Mouse (Mus musculus): Measurements from ENCODE around the gene Fam129b. TPM values are rescaled to one million over a fixed set of nuclear protein-coding genes. Genes with fewer than 3 reads are reported as not detected.

Gene Fam129b
- polyA plus RNA-seq (2012; rRNA removed) = 19.4 and 27.2 TPM in 2 replicates

GRCm38 (mm10) chr2:32875675-32876489 lies at the start of gene Fam129b:
Fam129b (plus strand) TSS chr2:32876114.
- peaks cover 34% of the 10 kb centered on the region for H3K4me1 ChIP-seq (ENCODE audit: control insufficient read depth, insufficient read depth, insufficient read length, low read length)
- peak within 1 kb of the TSS; percentile 91 for H3K27ac ChIP-seq (ENCODE audit: insufficient read depth, low read depth, low read length)
- no peaks in the 10 kb centered on the region for H3K36me3 ChIP-seq (ENCODE audit: control insufficient read depth, insufficient read depth, low read length)
- H3K27me3 ChIP-seq (ENCODE audit: control insufficient read depth, insufficient read depth, low read length) = no peaks in the 10 kb centered on the region
- H3K4me3 ChIP-seq (ENCODE audit: low read depth, low read length) = peak within 1 kb of the TSS; percentile 94
- under 1% methylated on average over 66 of the region's 68 CpGs for WGBS
- TF ChIP-seq POLR2A (IDR thresholded peaks at IDR 0.05; ENCODE audit: low read depth, low read length) (peak; percentile 18; the same call in 1 of the 2 replicates), CTCF (IDR thresholded peaks at IDR 0.05; ENCODE audit: extremely low read depth, insufficient read length, insufficient replicate concordance, low read depth, low read length) (no peak)

GRCm38 (mm10) chr2:32828979-32829676 lies 46.8 kb upstream of the Fam129b start:
- WGBS = 71% methylated on average over 11 of the region's 11 CpGs
- H3K4me3 ChIP-seq (ENCODE audit: low read depth, low read length) = no peak overlapping the region
- H3K27me3 ChIP-seq (ENCODE audit: control insufficient read depth, insufficient read depth, low read length) = no peaks in the 10 kb centered on the region
- H3K36me3 ChIP-seq (ENCODE audit: control insufficient read depth, insufficient read depth, low read length) = no peaks in the 10 kb centered on the region
- H3K27ac ChIP-seq (ENCODE audit: insufficient read depth, low read depth, low read length) = no peak overlapping the region
- TF ChIP-seq CTCF (IDR thresholded peaks at IDR 0.05; ENCODE audit: extremely low read depth, insufficient read length, insufficient replicate concordance, low read depth, low read length) (no peak), POLR2A (IDR thresholded peaks at IDR 0.05; ENCODE audit: low read depth, low read length) (no peak)
- H3K4me1 ChIP-seq (ENCODE audit: control insufficient read depth, insufficient read depth, insufficient read length, low read length) = peaks cover 4% of the 10 kb centered on the region; the same call in 1 of the 2 replicates

- TF ChIP-seq POLR2A (IDR thresholded peaks at IDR 0.05; ENCODE audit: low read depth, low read length) = no peak
- TF ChIP-seq CTCF (IDR thresholded peaks at IDR 0.05; ENCODE audit: extremely low read depth, insufficient read length, insufficient replicate concordance, low read depth, low read length) = no peak
- Histone ChIP-seq H3K4me3 (ENCODE audit: low read depth, low read length) (0 out of 2 replicates have a peak overlapping the region, but pooled peaks have one; percentile 3), H3K27ac (ENCODE audit: insufficient read depth, low read depth, low read length) (peak overlapping the region; percentile 76), H3K36me3 (ENCODE audit: control insufficient read depth, insufficient read depth, low read length) (no peaks in the 10 kb centered on the region), H3K4me1 (ENCODE audit: control insufficient read depth, insufficient read depth, insufficient read length, low read length) (peaks cover 9% of the 10 kb centered on the region), H3K27me3 (ENCODE audit: control insufficient read depth, insufficient read depth, low read length) (no peaks in the 10 kb centered on the region)
- 2% methylated on average over 7 of the region's 7 CpGs for WGBS
Observed at GRCm38 (mm10) chr2:32834496-32834895, 41.4 kb upstream of the Fam129b start.

- Histone ChIP-seq H3K4me3 (ENCODE audit: low read depth, low read length) (no peak overlapping the region), H3K4me1 (ENCODE audit: control insufficient read depth, insufficient read depth, insufficient read length, low read length) (peaks cover 9% of the 10 kb centered on the region), H3K27me3 (ENCODE audit: control insufficient read depth, insufficient read depth, low read length) (no peaks in the 10 kb centered on the region), H3K36me3 (ENCODE audit: control insufficient read depth, insufficient read depth, low read length) (no peaks in the 10 kb centered on the region), H3K27ac (ENCODE audit: insufficient read depth, low read depth, low read length) (no peak overlapping the region)
- TF ChIP-seq CTCF (IDR thresholded peaks at IDR 0.05; ENCODE audit: extremely low read depth, insufficient read length, insufficient replicate concordance, low read depth, low read length) (no peak), POLR2A (IDR thresholded peaks at IDR 0.05; ENCODE audit: low read depth, low read length) (no peak)
Observed at GRCm38 (mm10) chr2:32835588-32835987, 40.3 kb upstream of the Fam129b start.

- TF ChIP-seq CTCF (IDR thresholded peaks at IDR 0.05; ENCODE audit: extremely low read depth, insufficient read length, insufficient replicate concordance, low read depth, low read length) (no peak), POLR2A (IDR thresholded peaks at IDR 0.05; ENCODE audit: low read depth, low read length) (no peak)
- WGBS = 72% methylated on average over 9 of the region's 9 CpGs
- Histone ChIP-seq H3K36me3 (ENCODE audit: control insufficient read depth, insufficient read depth, low read length) (no peaks in the 10 kb centered on the region), H3K4me3 (ENCODE audit: low read depth, low read length) (no peak overlapping the region), H3K4me1 (ENCODE audit: control insufficient read depth, insufficient read depth, insufficient read length, low read length) (peaks cover 7% of the 10 kb centered on the region), H3K27me3 (ENCODE audit: control insufficient read depth, insufficient read depth, low read length) (no peaks in the 10 kb centered on the region), H3K27ac (ENCODE audit: insufficient read depth, low read depth, low read length) (no peak overlapping the region)
Observed at GRCm38 (mm10) chr2:32838147-32838884, 37.6 kb upstream of the Fam129b start.

GRCm38 (mm10) chr2:32839261-32839660 lies 36.7 kb upstream of the Fam129b start:
- TF ChIP-seq CTCF (IDR thresholded peaks at IDR 0.05; ENCODE audit: extremely low read depth, insufficient read length, insufficient replicate concordance, low read depth, low read length) = no peak
- TF ChIP-seq POLR2A (IDR thresholded peaks at IDR 0.05; ENCODE audit: low read depth, low read length) = no peak
- no peak overlapping the region for H3K27ac ChIP-seq (ENCODE audit: insufficient read depth, low read depth, low read length)
- 87% methylated on average over 2 of the region's 2 CpGs for WGBS
- no peaks in the 10 kb centered on the region for H3K36me3 ChIP-seq (ENCODE audit: control insufficient read depth, insufficient read depth, low read length)
- H3K4me3 ChIP-seq (ENCODE audit: low read depth, low read length) = no peak overlapping the region
- H3K4me1 ChIP-seq (ENCODE audit: control insufficient read depth, insufficient read depth, insufficient read length, low read length) = peaks cover 5% of the 10 kb centered on the region
- H3K27me3 ChIP-seq (ENCODE audit: control insufficient read depth, insufficient read depth, low read length) = no peaks in the 10 kb centered on the region
